Mouse (Mus musculus) embryonic facial prominence, embryonic 15.5 days (tissue): ENCODE results near the gene Nudt5. TPM values are rescaled to one million over a fixed set of nuclear protein-coding genes. Genes with fewer than 3 reads are reported as not detected.

Experiments
- ATAC-seq: fragments of 200-750 bp; cut with Nextera tagmentation; 2 replicates; pipeline ENCODE4 v1.8.0; 2017; ENCODE audit warnings: low read depth, moderate TSS enrichment; ENCODE audit not compliant: insufficient number of reproducible peaks, low FRiP score, low TSS enrichment
- H3K27ac ChIP-seq: fragments of 300-500 bp; sonication (generic); replicated peaks from 2 replicates; pipeline ENCODE4 v1.5.1; 2015; ENCODE audit warnings: mild to moderate bottlenecking, inconsistent platforms
- H3K27me3 ChIP-seq: fragments of 300-500 bp; sonication (generic); 2 replicates; pipeline ENCODE4 v1.6.1; 2015; ENCODE audit warnings: inconsistent platforms
- H3K36me3 ChIP-seq: fragments of 300-500 bp; sonication (generic); 2 replicates; pipeline ENCODE4 v1.6.1; 2015; ENCODE audit warnings: mild to moderate bottlenecking, inconsistent platforms
- H3K4me1 ChIP-seq: fragments of 300-500 bp; sonication (generic); 2 replicates; pipeline ENCODE4 v1.6.1; 2015; ENCODE audit warnings: inconsistent platforms
- H3K4me2 ChIP-seq: fragments of 300-500 bp; sonication (generic); replicated peaks from 2 replicates; pipeline ENCODE4 v1.6.1; 2015; ENCODE audit warnings: mild to moderate bottlenecking, inconsistent platforms
- H3K4me3 ChIP-seq: fragments of 300-500 bp; sonication (generic); replicated peaks from 2 replicates; pipeline ENCODE4 v1.5.1; 2015; ENCODE audit warnings: mild to moderate bottlenecking, inconsistent platforms
- H3K9ac ChIP-seq: fragments of 300-500 bp; sonication (generic); 2 replicates; pipeline ENCODE4 v1.6.1; 2015; ENCODE audit warnings: inconsistent platforms
- H3K9me3 ChIP-seq: fragments of 300-500 bp; sonication (generic); replicated peaks from 2 replicates; pipeline ENCODE4 v1.6.1; 2016; ENCODE audit warnings: inconsistent platforms
- WGBS: fragments of 180-500 bp; shearing (Covaris S2); methylation state at CpG from one replicate; pipeline ENCODE4 v1.1.7; 2015; 5-methylcytosine and 5-hydroxymethylcytosine counted together
- polyA plus RNA-seq: library from polyadenylated mRNA; unstranded; fragments of >200 nt; fragmentation: Nextera tagmentation; extraction: Ambion mirVana; gene quantifications from 2 replicates; pipeline ENCODE4 v1.2.1, GENCODE M21; 2015

Nudt5 gene
- polyA plus RNA-seq, 1 experiment from 2014 or later, result 63.2 TPM

- no peaks in the 10 kb centered on the region for H3K4me1 ChIP-seq
- H3K4me3 ChIP-seq, result no peak overlapping the region
- no peak for ATAC-seq
- no peak overlapping the region for H3K4me2 ChIP-seq
- H3K27ac ChIP-seq, result no peak overlapping the region
- peaks cover 61% of the 10 kb centered on the region for H3K36me3 ChIP-seq
- no peak overlapping the region for H3K9ac ChIP-seq
- no peaks in the 10 kb centered on the region for H3K9me3 ChIP-seq
- H3K27me3 ChIP-seq, result no peaks in the 10 kb centered on the region
- WGBS, result 95% methylated on average over 6 of the region's 6 CpGs
These were observed 22.4 kb upstream of the Nudt5 start for GRCm38 (mm10) chr2:5822449-5822848.

DNA sequence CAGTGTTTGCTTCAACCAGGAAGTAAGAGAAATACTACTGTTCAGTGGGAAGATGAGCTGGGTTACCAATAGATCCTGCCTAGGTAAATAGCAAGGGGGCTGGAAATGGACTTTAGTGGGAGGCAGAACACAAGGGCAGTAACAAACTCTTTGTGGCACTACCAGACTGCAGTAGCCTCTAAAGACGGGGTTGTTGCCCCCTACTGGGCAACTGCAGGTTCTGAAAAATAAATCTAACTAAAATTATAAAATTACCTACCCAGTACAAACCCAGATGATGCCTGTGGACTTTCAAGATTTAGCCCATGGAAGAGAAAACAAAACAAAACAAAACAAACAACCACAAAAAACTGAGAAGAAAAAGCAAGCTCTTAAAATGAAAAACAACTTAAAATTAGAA lies 20.6 kb upstream of the Nudt5 start:
- no peak for ATAC-seq
- Histone ChIP-seq H3K27ac (no peak overlapping the region), H3K36me3 (peaks cover 47% of the 10 kb centered on the region), H3K4me2 (no peak overlapping the region), H3K27me3 (no peaks in the 10 kb centered on the region), H3K9me3 (no peaks in the 10 kb centered on the region), H3K4me3 (no peak overlapping the region), H3K4me1 (no peaks in the 10 kb centered on the region), H3K9ac (no peak overlapping the region)
- WGBS, result 34% methylated on average over 1 of the region's 1 CpGs

GRCm38 (mm10) chr2:5824685-5825084 lies 20.1 kb upstream of the Nudt5 start:
- no peak for ATAC-seq
- Histone ChIP-seq H3K27ac (no peak overlapping the region), H3K9ac (no peak overlapping the region), H3K4me2 (no peak overlapping the region), H3K9me3 (no peaks in the 10 kb centered on the region), H3K27me3 (no peaks in the 10 kb centered on the region), H3K36me3 (peaks cover 44% of the 10 kb centered on the region), H3K4me1 (no peaks in the 10 kb centered on the region), H3K4me3 (no peak overlapping the region)
- 82% methylated on average over 5 of the region's 5 CpGs for WGBS

- Histone ChIP-seq H3K4me2 (no peak overlapping the region), H3K27me3 (no peaks in the 10 kb centered on the region), H3K9ac (no peak overlapping the region), H3K9me3 (no peaks in the 10 kb centered on the region), H3K36me3 (peaks cover 40% of the 10 kb centered on the region), H3K4me1 (no peaks in the 10 kb centered on the region), H3K4me3 (no peak overlapping the region), H3K27ac (no peak overlapping the region)
- 89% methylated on average over 5 of the region's 5 CpGs for WGBS
- ATAC-seq, result no peak
These were observed 19.4 kb upstream of the Nudt5 start for GRCm38 (mm10) chr2:5825265-5825913.

DNA sequence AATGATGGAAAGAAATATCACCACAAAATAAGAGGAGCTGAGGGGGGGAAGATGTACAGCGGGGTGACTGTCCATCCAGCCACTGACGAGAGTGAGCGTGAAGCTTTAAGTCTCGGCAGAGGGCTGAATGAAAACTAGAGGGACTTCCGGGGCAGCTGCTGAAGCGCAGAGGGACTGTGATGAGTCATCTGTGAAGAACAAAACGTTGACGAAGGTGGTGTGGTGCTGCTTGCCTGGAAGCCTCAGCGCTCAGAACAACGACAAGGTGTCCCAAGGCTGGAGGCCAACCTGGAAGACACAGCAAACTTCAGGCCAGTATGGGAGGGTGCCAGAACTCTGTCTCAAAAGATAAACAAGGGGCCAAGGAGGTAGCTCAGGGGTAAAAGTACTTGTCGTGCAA lies 4.0 kb upstream of the Nudt5 start:
- Histone ChIP-seq H3K36me3 (peaks cover 56% of the 10 kb centered on the region), H3K9ac (no peak overlapping the region), H3K27me3 (no peaks in the 10 kb centered on the region), H3K4me2 (no peak overlapping the region), H3K9me3 (no peaks in the 10 kb centered on the region), H3K4me3 (no peak overlapping the region), H3K4me1 (peaks cover 4% of the 10 kb centered on the region; the same call in 1 of the 2 replicates), H3K27ac (no peak overlapping the region)
- WGBS, result 96% methylated on average over 11 of the region's 11 CpGs
- ATAC-seq, result no peak

- H3K4me2 ChIP-seq, result peak overlapping the region; percentile 59
- peaks cover 28% of the 10 kb centered on the region for H3K36me3 ChIP-seq
- peak overlapping the region; percentile 77 for H3K4me3 ChIP-seq
- peak overlapping the region; percentile 95 for H3K27ac ChIP-seq
- 4% methylated on average over 23 of the region's 23 CpGs for WGBS
- peaks cover 14% of the 10 kb centered on the region for H3K4me1 ChIP-seq
- H3K27me3 ChIP-seq, result no peaks in the 10 kb centered on the region
- ATAC-seq, result peak; percentile 27; the same call in 1 of the 2 replicates
- no peaks in the 10 kb centered on the region for H3K9me3 ChIP-seq
- H3K9ac ChIP-seq, result peak overlapping the region; percentile 65
These were observed 492 bp upstream of the Nudt5 start for GRCm38 (mm10) chr2:5844181-5844872.

DNA sequence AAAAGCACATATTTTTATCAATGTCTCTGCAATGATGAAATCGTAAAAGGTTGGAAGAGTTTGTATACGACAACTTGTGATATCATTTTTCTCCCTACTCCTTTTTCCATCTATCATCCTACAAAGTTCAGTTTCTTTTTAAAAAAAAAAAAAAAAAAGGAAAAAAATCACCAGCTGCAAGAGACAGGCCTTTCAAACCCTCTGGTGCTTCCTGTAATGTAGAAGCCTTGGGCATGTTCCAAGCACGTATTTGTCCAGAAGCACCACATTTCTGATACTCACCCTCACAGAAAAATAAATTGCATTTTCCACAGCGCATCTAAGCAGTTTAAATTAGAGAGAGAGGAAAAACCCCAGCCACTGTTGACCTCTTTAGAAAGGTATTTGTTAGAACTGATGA lies 1.0 kb downstream of the Nudt5 start:
- no peak for ATAC-seq
- H3K36me3 ChIP-seq, result peaks cover 13% of the 10 kb centered on the region
- H3K4me3 ChIP-seq, result peak overlapping the region; percentile 77
- no peaks in the 10 kb centered on the region for H3K9me3 ChIP-seq
- peak overlapping the region; percentile 95 for H3K27ac ChIP-seq
- peaks cover 14% of the 10 kb centered on the region for H3K4me1 ChIP-seq
- H3K9ac ChIP-seq, result peak overlapping the region; percentile 65
- no peaks in the 10 kb centered on the region for H3K27me3 ChIP-seq
- 17% methylated on average over 4 of the region's 4 CpGs for WGBS
- peak overlapping the region; percentile 58 for H3K4me2 ChIP-seq

- WGBS, result 88% methylated on average over 9 of the region's 9 CpGs
- H3K9me3 ChIP-seq, result no peaks in the 10 kb centered on the region
- peaks cover 7% of the 10 kb centered on the region; the same call in 1 of the 2 replicates for H3K4me1 ChIP-seq
- no peak overlapping the region for H3K9ac ChIP-seq
- peaks cover 8% of the 10 kb centered on the region for H3K36me3 ChIP-seq
- no peak overlapping the region for H3K4me2 ChIP-seq
- no peaks in the 10 kb centered on the region for H3K27me3 ChIP-seq
- H3K4me3 ChIP-seq, result no peak overlapping the region
- no peak for ATAC-seq
- H3K27ac ChIP-seq, result no peak overlapping the region
These were observed 6.3 kb downstream of the Nudt5 start for GRCm38 (mm10) chr2:5851116-5851515.

- H3K36me3 ChIP-seq, result peaks cover 11% of the 10 kb centered on the region
- WGBS, result 75% methylated on average over 5 of the region's 5 CpGs
- ATAC-seq, result no peak
- H3K4me2 ChIP-seq, result no peak overlapping the region
- no peak overlapping the region for H3K4me3 ChIP-seq
- no peak overlapping the region for H3K9ac ChIP-seq
- 0 out of 2 replicates have a peak overlapping the region, but pooled peaks have one; percentile 0 for H3K27ac ChIP-seq
- no peaks in the 10 kb centered on the region for H3K27me3 ChIP-seq
- no peaks in the 10 kb centered on the region for H3K9me3 ChIP-seq
- H3K4me1 ChIP-seq, result 0 out of 2 replicates have a peak, but pooled peaks cover under 1% of the 10 kb centered on the region
These were observed 7.0 kb downstream of the Nudt5 start for GRCm38 (mm10) chr2:5851866-5852265.

- Histone ChIP-seq H3K27me3 (no peaks in the 10 kb centered on the region), H3K36me3 (peaks cover 50% of the 10 kb centered on the region), H3K9ac (no peak within 1 kb of the TSS), H3K27ac (no peak within 1 kb of the TSS), H3K4me2 (no peak within 1 kb of the TSS), H3K4me1 (no peaks in the 10 kb centered on the region), H3K4me3 (no peak within 1 kb of the TSS), H3K9me3 (no peaks in the 10 kb centered on the region)
- WGBS, result 96% methylated on average over 3 of the region's 3 CpGs
- ATAC-seq, result no peak
These were observed 18.0 kb downstream of the Nudt5 start, which contains the start of gene Gm13199 for GRCm38 (mm10) chr2:5862834-5863233. Gene Gm13199 (minus strand): TSS chr2:5862934.

DNA sequence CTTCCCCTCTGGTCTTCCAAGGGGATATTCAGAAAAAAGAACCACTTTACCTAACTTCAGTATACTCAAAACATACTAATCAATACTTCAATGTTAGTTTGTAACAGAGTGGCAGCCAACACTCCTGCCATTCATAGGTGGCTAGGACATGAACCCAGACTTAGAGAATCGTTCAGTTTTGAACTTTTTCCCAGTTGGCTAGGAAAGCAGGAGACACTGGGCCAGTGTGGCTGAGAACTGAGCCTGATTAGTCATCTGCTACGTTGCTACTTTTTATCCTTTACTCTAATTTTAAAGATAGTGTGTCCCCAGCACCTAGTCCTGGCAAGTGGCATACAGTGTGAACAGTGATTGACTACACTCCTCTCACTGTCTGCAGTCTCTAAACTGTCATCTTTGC lies 22.9 kb downstream of the Nudt5 start:
- no peak overlapping the region for H3K9ac ChIP-seq
- H3K36me3 ChIP-seq, result peaks cover 68% of the 10 kb centered on the region
- no peak overlapping the region for H3K27ac ChIP-seq
- no peaks in the 10 kb centered on the region for H3K4me1 ChIP-seq
- no peak overlapping the region for H3K4me2 ChIP-seq
- 82% methylated on average over 2 of the region's 2 CpGs for WGBS
- ATAC-seq, result no peak
- H3K27me3 ChIP-seq, result no peaks in the 10 kb centered on the region
- no peaks in the 10 kb centered on the region for H3K9me3 ChIP-seq
- H3K4me3 ChIP-seq, result no peak overlapping the region
